Mouse (Mus musculus) R1 (cell line): ENCODE measurements around the gene Tsen54.

ENCODE experiments used
- DNase-seq: peaks from one replicate; pipeline ENCODE4 v3.0.0-alpha.2; 2018; ENCODE audit warnings: low read depth, low spot score

Tsen54 gene

GRCm38 (mm10) chr11:115803072-115803709 is 11.3 kb upstream of the Tsen54 start:
- no peak for DNase-seq

- no peak for DNase-seq
Measured at GRCm38 (mm10) chr11:115805005-115805404, 9.5 kb upstream of the Tsen54 start.

GRCm38 (mm10) chr11:115806154-115806553 is 8.4 kb upstream of the Tsen54 start:
- no peak for DNase-seq

- no peak for DNase-seq
Measured at GRCm38 (mm10) chr11:115807306-115807705, 7.2 kb upstream of the Tsen54 start.

GRCm38 (mm10) chr11:115807971-115808370 is 6.6 kb upstream of the Tsen54 start:
- no peak for DNase-seq

GRCm38 (mm10) chr11:115808696-115809310 is 5.7 kb upstream of the Tsen54 start:
- DNase-seq = no peak

GRCm38 (mm10) chr11:115809311-115809781 is 5.2 kb upstream of the Tsen54 start:
- DNase-seq = no peak

GRCm38 (mm10) chr11:115810377-115810776 is 4.1 kb upstream of the Tsen54 start:
- DNase-seq = no peak

- DNase-seq = no peak
Measured at GRCm38 (mm10) chr11:115811381-115812093, 3.0 kb upstream of the Tsen54 start.

GRCm38 (mm10) chr11:115812095-115812494 is 2.4 kb upstream of the Tsen54 start:
- DNase-seq = no peak

GRCm38 (mm10) chr11:115812533-115813420 is 1.7 kb upstream of the Tsen54 start:
- DNase-seq = peak; percentile 67

- peak; percentile 97 for DNase-seq
Measured at GRCm38 (mm10) chr11:115813507-115814296, 822 bp upstream of the Tsen54 start, which contains the start of gene Caskin2. Gene Caskin2, minus strand, starts transcription at chr11:115813639.

GRCm38 (mm10) chr11:115817331-115817730 is 2.8 kb downstream of the Tsen54 start:
- no peak for DNase-seq

GRCm38 (mm10) chr11:115819915-115820623 is 5.5 kb downstream of the Tsen54 start:
- no peak for DNase-seq

- no peak for DNase-seq
Measured at GRCm38 (mm10) chr11:115821001-115821400, 6.5 kb downstream of the Tsen54 start.

GRCm38 (mm10) chr11:115823774-115824740 is 9.5 kb downstream of the Tsen54 start, which contains the start of gene Llgl2:
Gene Llgl2, plus strand, starts transcription at chr11:115824049.
- DNase-seq = peak; percentile 95

GRCm38 (mm10) chr11:115824813-115825212 is 10.3 kb downstream of the Tsen54 start:
- no peak for DNase-seq

- peak; percentile 54 for DNase-seq
Measured at GRCm38 (mm10) chr11:115826487-115826886, 12.0 kb downstream of the Tsen54 start.

GRCm38 (mm10) chr11:115827624-115828023 is 13.1 kb downstream of the Tsen54 start:
- no peak for DNase-seq
